Mouse (Mus musculus) bone marrow, adult 2 months (tissue): Measurements from ENCODE around the gene Otulin.

Source experiments
- CTCF ChIP-seq: fragments of 200-500 bp; IDR thresholded peaks from 2 replicates; pipeline ENCODE4 v1.5.1; 2011; ENCODE audit warnings: low read length, control low read depth; ENCODE audit not compliant: control insufficient read depth, insufficient read depth
- POLR2A ChIP-seq: fragments of 200-500 bp; IDR thresholded peaks from 2 replicates; pipeline ENCODE4 v1.6.1; 2011; ENCODE audit warnings: low read depth, mild to moderate bottlenecking, control low read depth, low read length, borderline replicate concordance; ENCODE audit not compliant: control insufficient read depth

DNA sequence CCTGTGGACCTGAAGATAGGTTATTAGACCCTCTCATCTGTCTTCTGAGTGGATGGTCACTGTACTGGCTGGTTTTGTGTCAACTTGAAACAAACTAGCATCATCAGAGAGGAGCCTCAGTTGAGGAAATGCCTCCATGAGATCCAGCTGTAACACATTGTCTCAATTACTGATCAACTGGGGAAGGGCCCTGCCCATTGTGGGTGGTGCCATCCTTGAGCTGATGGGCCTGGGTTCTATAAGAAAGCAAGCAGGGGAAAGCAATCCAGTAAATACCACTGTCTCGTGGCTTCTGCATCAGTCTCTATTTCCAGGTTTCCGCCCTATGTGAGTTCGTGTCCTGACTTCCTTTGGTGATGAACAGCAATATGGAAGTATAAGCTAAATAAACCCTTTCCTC is 14.8 kb upstream of the Otulin start:
- no peak for TF ChIP-seq POLR2A
- TF ChIP-seq CTCF: no peak
